Comparison of ENCODE assay signal across 8 mouse cellular contexts in the genomic region with DNA sequence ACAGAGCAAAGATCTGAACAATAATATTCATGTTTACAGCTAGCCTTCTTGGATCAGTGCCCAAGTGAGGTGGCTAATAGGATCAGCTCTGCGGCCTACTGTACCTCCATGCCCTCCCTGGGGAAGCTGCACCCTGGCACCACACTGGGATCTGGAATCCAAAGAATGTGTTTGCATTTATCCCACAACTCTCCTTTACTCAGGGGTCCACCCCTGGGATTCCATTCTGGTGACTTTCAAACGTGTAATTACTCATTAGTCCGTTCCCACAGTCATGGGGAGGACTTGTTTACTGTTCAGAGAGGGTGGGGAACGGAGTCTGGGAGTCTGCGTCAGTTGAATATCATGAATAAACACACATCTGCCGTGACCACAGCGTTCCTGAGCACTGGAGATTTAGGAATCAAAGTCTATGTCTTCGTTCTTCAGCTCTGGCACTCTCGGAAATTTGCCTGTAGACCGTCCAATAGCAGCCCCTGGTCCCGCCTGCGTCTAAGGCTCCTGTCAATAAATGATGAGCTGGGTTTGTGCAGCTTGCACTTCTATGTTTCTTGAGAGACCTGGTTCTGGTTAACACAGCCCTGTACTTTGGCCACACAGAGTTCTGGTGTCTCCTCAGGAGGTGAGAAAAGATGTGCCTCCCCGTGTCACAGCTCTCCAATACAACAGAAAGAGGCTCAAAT.
DNase-seq lines count a peak whose midpoint lies in the region; ATAC-seq lines count a peak whose summit lies in the region.

No protein-coding gene starts in this region.

- no peak for ATAC-seq in hindbrain, embryonic 13.5 days (ENCODE audit: low FRiP score)
- ATAC-seq in erythroid progenitor cell, adult 5-6 weeks (replicated peaks; ENCODE audit: low FRiP score, poor library complexity, severe bottlenecking) = no peak

- no peaks in the 10 kb centered on the region for H3K36me3 ChIP-seq in hindbrain, embryonic 10.5 days
- no peaks in the 10 kb centered on the region for H3K36me3 ChIP-seq in hindbrain, embryonic 13.5 days

- H3K4me1 ChIP-seq in hindbrain, embryonic 10.5 days (replicated peaks) = peaks cover 43% of the 10 kb centered on the region
- peaks cover 28% of the 10 kb centered on the region for H3K4me1 ChIP-seq in hindbrain, embryonic 13.5 days (replicated peaks)

- 0 out of 2 replicates have a peak, but pooled peaks cover 4% of the 10 kb centered on the region for H3K9me3 ChIP-seq in hindbrain, embryonic 10.5 days
- H3K9me3 ChIP-seq in hindbrain, embryonic 13.5 days = no peaks in the 10 kb centered on the region

- H3K4me2 ChIP-seq in hindbrain, embryonic 13.5 days = no peak overlapping the region

- 12% methylated on average over 13 of the region's 13 CpGs for WGBS in hindbrain, embryonic 10.5 days
- WGBS in hindbrain, embryonic 13.5 days = 12% methylated on average over 13 of the region's 13 CpGs

- peak overlapping the region; percentile 77 for H3K27ac ChIP-seq in hindbrain, embryonic 10.5 days
- no peak overlapping the region for H3K27ac ChIP-seq in hindbrain, embryonic 13.5 days

- H3K4me3 ChIP-seq in hindbrain, embryonic 10.5 days = no peak overlapping the region
- no peak overlapping the region for H3K4me3 ChIP-seq in hindbrain, embryonic 13.5 days

- H3K9ac ChIP-seq in hindbrain, embryonic 13.5 days = no peak overlapping the region

- H3K27me3 ChIP-seq in hindbrain, embryonic 10.5 days (ENCODE audit: insufficient read depth, poor library complexity, severe bottlenecking) = no peaks in the 10 kb centered on the region; the same call in 1 of the 2 replicates
- H3K27me3 ChIP-seq in hindbrain, embryonic 13.5 days = 0 out of 2 replicates have a peak, but pooled peaks cover 2% of the 10 kb centered on the region

- DNase-seq in hindbrain, embryonic 10.5 days (ENCODE audit: low spot score) = no peak
- DNase-seq in MN1 (ENCODE audit: low spot score) = peak; percentile 26
- DNase-seq in forelimb bud, embryonic 11.5 days (ENCODE audit: low read depth, low spot score) = peak; percentile 21
- DNase-seq in lung, postnatal 36 days = peak; percentile 34
- DNase-seq in right cerebral cortex, postnatal 25 days = no peak
- no peak for DNase-seq in left cerebral cortex, adult 18-20 months (ENCODE audit: low spot score in 2 of 2)

Comparison
In these comparisons a context has a peak if more than half of its experiments do, and no peak if none do; other contexts are left out.
1. DNase-seq: peak in MN1 (single experiment), forelimb bud, embryonic 11.5 days (single experiment) and lung, postnatal 36 days (single experiment); none in hindbrain, embryonic 10.5 days (single experiment), right cerebral cortex, postnatal 25 days (single experiment) and left cerebral cortex, adult 18-20 months (0 of 2).